Mouse (Mus musculus) liver (tissue): ENCODE data around the gene Synm.

Source experiments
- DNase-seq: peaks from one replicate; pipeline ENCODE4 v3.0.0-alpha.2; 2020; ENCODE audit warnings: mixed read lengths

Gene Synm

DNA sequence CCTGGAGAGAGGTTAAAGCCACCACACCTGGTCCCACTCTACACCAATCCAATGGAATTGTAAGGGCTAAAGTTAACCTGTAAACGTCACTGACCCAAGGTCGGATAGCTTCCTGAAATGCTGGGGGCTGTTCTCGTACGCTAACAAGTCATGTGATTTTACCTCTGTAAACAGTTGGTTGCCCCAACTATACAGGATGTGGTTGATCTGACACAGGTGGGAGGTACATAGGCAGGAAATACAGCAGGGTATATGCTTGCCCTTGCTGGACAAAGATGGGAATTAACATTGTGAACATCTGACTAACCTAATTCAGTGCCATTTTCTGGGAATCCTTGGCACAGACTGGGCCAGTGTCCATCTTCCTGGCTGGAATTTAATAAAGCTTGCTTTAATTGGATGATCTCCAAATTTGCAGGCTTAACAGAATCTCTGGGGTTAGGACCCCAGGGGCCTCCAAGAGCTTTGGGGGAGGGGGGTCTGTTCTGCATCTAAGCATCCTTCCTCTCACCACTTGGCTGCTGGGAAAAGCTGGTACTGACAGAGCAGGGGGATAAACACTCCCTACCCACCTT, 11.7 kb downstream of the Synm start:
- no peak for DNase-seq

DNA sequence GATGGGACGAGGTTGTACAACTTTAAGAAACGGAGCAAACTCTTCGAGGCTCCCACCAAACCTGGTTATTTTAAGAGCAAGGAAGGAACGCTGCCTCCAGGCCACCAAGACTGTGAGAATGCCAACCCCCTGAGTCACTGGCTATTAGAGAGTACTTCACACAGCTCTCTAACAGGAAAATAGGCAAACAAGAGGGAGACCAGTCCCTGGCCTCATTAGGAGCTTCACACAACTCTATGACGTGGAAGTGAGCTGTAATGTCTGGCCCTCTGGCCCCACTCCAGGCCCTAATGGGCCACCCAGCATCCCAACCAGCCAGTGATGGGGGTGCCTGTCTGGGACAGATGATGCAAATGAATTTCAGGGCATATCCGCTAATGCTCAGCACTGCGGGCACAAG, 17.8 kb downstream of the Synm start:
- DNase-seq: no peak

DNA sequence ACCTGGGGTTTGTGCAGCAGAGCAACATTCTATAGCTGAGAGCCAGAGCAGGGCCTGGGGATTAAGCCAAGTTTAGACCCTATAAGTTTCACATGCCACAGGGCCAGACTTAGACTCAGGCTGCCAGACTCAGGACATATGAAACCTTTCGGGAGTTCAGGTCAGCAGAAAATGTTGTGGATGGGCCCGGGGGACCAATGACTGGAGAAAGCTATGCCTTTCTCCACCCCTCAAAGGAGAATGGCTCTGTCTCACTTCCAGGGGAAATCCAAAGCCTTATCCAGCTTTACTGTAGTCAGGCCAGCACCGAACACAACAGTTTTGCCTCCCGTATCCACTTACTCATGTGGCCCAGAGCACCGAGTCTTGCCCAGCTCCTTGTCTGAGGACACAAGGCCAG, 18.7 kb downstream of the Synm start:
- DNase-seq: no peak

DNA sequence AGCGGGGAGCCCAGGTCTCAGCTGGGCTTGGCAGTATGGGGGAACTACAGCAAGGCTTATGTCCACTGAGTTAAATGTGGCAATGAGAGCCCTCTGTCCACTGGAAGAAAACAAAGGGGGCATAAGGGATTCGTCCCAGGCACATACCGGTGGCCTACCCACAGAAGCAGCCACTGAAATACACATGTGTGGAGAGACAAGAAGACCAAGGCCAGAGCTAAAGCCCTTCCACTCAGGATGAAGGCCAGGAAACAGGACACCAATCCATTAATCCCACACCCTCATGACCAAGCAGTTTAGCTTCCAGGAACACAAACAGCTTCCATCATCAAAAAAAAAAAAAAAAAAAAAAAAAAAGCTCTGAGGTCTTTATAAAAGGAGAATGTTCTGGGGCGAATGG, 19.2 kb downstream of the Synm start:
- no peak for DNase-seq

DNA sequence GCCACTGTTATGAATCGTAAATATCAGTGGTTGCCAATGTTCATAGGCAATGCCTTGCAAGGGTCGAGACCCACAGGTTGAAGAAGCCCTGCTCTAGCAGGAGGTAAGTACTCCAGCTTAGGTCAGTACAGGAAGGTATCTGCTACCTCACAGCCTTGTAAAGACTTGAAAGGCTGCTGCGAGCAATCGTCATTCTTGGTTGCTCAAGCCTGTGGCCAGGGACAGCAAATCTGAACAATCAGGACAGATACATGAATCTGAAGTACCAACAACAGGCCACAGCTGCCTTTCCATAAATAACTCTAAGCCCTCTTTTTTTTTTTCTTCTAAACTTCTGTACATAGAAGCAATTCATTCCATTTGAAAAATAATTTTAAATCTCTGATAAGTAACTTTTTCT, 27.3 kb downstream of the Synm start:
- DNase-seq: no peak

DNA sequence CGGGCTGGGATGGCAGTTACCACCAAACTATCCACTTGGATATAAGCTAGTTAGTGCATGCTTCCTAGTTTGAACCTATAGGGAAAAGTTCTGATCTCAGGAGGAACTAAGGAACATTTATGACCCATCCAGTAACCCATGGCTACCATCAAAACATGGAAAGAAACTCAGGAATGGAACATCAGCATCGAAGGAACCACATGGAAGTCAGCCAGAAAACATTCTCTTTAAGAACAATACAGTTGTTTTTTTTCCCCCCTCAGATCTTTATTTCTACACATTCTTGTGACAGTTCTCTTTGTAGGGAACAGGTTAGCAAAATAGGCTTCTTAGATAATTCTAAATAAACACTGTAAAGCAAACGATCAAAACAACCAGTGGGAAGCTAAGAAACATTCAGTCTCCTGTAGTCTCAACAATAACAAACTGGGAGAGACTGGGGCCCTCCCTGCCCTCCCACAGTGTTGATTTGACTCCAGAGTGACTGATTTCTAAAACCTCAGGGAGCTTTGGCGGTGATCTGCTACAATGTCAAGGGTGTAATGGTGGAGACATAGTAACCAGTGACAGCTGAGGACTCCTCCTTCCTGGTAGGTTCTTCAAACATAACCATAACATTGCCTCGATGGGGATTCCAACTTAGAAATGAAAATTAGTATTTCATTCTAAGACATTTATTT, 29.0 kb downstream of the Synm start:
- DNase-seq: no peak

DNA sequence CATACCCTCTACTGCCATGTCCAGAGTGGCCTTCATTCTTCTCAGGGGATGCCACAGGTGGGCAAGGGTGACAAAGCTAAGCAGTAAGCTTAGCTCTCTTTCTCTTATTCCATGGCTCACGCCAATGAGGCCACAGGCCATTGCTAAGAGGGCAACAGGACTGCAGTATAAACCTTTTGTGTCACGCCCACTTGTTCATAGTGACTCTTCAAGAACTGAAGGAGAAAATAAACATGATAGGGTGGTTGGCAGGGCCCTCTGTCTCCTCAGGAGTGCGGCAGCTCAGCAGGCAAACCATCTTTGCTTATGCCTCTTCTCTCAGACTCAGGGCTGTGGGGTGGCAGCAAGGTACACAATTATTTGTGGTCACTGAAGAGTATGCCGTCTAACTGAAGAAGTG, 30.7 kb downstream of the Synm start:
- no peak for DNase-seq

DNA sequence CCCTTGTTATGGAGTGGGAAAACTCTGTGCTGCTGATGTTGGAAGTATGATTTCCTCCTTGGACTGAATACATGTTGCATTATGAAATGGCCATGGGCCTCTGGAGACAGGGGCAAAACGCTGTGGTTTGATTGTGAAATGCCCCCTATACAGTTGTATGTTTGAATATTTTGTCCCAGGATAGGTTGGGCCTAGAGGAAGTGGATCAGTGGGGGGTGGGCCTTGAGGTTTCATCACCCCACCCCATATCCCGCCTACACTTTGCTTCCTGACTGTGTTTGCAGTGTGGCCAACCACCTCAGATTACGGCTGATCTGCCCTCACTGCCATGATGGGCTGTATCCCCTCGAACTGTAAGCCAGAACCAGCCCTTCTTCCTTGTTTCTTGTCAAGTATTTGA, 31.3 kb downstream of the Synm start:
- DNase-seq: no peak

DNA sequence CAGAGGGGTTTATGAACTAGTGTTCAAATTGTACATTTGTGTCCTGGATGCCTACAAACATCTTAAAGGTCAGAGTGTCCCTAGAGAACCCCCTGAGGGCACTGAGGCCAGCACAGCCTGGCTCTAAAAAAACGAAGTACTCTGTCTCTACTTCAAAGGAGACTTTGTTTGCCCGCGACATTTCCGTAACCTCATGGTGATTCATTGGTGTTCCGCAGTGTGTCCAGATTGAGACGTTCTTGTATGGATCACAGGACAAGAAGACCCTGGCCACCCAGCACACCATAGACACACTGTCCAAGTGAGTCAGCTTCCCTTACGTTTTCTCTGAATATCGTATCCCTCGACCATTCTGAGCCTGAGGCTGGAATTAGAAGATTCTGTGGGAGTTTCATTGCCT, 34.5 kb downstream of the Synm start:
- DNase-seq: no peak

DNA sequence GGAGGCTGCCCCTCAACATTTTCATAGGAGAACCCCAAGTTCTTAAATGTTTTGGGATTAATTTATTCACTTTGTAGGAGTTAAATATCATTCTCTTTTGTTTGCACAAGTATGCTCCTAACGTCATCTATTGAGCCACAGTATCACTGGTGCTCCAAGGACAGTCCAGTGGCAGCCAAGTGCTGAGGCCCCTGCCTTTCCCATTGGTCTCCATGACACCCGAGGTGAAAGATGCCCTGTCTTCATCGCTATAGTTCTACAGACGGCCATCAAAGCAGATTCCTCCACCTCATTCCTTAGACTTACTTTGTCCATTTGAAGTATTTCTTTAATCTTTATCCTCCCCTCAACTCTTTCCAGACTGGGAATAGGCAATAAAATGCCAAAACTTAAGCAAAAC, 35.0 kb downstream of the Synm start:
- DNase-seq: no peak

DNA sequence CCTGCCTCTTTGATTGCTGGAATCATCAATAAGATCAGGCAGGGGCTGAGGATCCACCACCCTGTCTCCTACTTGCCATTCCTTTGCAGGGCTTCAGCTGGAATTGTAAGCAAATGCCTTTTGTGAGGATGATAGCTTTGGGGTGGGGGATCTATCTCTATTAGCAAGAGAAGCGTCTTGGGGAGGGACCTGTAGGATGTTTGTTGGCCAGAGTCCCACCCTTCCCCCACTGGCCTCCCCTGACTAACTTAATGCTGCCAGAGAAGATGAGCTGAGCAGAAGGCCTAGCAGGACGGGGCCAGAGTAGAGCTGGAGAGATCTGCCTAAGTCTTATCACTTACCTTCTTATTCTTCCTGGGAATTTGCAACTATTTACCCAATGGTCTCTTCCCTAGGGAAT, 37.4 kb downstream of the Synm start:
- DNase-seq: no peak

DNA sequence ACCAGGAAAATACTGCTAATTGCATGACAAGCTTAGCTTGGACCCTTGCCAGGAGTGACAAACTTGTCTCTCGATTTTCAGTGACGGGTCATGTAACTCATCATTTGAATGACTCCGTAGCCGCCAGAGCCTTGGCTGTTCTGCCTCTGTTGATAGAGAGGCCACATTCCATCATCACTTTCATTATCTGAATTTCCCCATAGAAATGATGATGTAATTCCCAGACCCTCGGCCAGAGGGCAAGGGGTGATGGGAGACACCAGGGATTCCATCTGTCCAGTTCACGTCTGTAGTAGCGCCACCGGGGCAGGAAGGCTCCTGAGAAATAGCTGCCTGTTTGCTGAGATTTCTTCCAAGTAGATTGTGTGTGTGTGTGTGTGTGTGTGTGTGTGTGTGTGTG, 40.7 kb downstream of the Synm start:
- no peak for DNase-seq

DNA sequence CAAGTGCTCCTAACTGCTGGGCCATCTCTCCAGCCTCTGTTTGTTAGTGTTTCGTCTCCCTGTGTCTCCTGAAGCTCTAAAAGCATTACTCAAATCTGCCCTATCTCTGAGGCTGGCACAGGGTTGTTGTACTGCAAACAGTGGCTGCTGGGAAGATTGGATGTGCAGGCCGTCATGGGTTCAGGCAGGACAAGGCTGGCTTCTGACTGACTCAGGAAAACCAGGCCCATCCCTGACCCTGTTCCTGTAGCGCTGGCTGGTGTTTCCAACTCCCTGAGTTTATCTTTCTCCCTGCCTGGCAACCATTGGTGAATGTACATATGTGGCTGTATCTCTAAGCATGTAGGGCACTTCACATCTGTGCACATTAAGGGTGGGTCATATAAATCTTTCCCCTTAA, 42.0 kb downstream of the Synm start:
- no peak for DNase-seq

DNA sequence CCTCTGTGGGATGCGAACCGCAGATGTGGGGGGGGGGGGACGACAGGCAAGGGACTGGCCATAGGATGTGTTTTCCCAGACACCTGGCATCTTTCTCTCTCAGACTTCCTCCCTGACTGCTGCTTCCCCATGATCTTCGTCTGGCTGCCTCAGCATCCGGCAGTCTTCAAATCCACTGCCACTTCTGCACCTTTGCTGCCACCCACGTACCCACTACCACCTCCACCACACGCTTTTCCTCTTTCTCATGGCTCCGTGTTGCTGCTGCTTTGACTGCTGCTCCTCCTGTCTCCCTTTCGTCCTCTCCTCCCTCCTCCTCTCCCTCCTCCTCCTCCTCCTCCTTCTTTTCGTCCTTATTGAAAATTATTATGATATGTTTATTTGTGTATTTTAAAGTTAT, 42.6 kb downstream of the Synm start:
- no peak for DNase-seq

DNA sequence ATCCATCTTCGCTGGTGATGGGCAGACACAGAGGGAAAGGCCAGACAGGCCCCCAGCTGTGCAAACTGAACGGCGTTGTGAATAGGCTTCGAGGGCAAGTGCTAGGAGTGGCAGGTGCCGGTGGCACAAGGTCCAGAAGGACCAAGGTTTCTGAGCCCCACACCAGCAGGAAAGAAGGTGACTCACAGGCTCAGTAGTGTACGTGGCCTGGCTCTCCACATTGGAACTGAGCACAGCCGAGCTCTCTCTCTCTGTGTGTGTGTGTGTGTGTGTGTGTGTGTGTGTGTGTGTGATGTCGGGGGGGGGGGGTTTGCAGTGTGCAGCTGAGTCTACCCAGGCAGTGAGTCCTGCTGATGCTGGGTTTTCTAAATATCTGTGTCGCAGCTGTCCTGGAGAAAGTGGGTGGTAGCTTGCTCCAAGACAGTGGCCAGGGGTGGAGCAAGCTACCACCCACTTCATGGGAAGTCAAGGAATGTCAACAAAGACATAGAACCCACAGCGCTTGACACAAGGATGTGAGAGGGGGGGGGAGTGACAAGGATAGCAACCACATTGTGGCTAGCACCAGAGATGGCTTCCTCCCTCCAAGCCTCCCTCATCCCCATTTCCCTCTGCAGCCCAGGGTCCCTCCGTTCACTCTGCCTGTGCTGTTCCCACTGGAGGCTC, 43.2 kb downstream of the Synm start:
- no peak for DNase-seq

DNA sequence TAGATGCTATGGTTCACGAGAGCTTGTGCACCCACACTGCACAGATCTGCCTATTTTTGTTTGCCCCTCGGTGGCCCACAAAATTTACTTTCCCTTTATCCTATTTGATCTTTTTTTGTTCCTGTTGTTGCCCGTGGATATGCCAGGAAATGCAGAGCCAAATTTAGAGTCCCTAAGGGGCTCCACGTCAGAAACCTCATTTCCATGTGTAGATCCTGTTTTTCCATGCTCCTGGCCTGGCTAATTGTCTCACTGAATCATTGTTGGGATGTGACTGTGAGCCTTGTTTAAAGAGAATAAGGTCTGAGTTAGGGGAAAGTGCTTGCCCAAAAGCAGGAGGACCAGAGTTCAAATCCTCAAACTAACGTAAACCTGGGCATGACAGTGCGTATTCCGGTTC, 44.4 kb downstream of the Synm start:
- DNase-seq: no peak

DNA sequence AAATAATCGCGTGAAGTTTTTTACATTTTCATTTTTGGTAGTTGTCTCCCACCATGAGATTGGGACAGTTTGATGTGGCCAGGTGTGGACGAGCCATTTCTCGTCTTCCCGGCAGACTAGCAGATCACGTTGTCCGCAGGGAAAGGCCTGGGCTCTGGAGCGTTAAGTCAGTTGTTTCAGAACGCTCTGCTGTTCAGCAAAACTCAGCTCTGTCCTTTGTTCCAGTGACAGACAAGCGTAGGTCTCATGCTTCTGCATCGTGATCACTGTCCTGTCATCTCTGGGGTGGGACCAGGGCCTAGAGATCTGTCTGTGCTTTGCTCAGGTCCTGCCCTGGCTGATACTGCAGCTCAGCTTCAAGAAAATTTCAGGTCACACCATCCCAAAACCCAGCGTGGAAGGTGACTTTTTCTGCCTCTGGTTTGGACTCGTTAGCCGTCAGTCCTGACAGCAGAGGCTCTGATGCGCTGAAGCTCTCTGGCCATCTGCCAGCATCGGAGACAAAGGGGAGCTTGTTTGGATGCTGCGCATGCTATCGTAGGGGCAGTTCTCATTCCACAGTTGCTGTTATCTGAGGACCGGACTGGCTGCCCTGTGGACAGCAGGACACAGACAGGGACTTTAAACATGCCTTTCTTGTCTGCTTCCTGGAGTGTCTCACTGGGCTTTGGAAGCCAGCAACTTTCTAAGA, 45.6 kb downstream of the Synm start:
- DNase-seq: peak; percentile 25

DNA sequence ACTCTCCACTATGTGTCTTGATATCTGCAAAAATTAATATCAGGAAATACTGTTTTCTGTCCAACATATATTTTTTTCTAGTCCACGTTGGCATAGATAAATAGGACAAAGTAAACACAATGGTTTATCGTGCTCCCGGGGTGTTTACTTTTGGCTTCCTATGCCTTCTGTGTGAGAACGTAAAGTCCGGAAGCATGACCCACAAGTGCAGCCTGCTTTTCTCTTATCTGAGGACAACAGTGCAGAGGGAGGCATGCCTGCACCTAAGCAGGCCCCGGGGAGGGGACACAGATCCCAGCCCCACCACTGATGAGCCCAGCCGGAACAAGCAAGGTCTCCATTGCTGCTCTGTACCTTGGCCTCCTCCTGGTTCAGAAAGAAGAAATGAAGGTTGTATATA, 49.3 kb downstream of the Synm start:
- DNase-seq: peak; percentile 59

DNA sequence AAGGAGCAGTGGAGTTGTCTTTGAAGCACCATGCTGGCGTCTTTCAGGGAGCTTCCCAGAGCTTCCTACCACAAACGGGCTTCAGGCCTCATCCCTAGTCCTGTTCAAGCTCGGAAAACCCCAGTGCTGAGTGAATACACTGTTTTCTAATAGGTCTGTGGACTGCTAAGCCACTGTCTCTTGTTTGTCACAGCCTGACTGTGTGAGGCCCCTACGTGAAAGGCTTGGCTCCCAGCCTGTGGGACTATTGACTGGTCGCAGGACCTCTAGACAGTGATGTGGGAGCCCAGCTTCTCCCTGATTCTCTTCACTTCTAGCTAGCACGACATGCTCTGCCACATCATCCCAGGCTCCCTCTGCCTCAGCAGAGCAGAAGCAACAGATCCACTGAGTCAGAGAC, 51.4 kb downstream of the Synm start:
- no peak for DNase-seq

DNA sequence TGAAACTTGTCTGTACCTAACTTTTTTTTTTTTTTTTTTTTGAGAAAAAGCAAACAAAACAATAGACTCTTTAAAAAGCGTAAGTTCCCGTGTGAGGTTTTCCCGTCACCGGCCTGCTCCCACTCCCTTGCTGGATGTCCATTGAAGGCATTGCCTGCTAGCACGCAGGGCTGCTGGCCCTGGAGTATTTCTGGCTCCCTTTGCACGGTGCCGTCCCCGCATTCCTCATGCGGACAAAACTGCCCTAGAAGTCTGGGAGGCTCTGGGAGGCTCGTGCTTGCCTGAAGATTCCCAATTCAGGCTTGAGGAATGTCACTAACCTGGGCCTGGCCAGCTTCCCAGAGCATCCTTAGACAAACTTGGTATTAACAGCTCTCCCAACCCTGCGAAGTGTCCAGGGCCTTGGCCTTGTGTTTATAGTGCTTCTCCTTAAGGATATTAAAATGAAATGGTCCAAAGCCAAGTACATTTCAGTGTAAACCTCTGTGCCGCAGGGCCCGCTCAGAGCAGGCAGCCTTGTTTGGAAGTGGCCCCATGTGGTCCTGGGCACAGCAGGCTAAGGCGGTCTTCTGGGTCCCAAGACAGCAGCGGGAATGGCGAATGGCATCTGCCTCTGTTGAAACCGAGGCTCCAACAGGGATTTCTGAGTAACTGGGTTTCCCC, 58.2 kb downstream of the Synm start:
- no peak for DNase-seq

DNA sequence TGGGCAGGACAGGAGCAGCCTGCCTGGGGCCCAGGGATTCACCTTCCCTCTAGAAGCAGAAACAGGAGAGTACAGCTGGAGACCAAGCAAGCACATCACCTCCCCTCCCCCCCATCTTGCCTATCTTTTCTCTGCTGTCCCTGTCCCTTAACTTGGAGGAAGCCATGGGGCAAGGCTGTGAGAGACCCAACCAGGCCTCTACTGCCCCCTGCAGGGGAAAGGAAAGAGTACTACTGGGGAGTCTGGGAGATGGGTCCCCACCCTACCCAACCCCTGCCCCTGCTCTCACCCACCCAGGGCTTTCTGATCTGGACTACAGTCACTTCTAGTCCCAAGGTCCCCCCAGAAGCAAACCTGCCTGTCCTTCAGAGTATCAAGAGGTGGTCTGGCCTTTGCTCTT, 58.7 kb downstream of the Synm start:
- peak; percentile 33 for DNase-seq

DNA sequence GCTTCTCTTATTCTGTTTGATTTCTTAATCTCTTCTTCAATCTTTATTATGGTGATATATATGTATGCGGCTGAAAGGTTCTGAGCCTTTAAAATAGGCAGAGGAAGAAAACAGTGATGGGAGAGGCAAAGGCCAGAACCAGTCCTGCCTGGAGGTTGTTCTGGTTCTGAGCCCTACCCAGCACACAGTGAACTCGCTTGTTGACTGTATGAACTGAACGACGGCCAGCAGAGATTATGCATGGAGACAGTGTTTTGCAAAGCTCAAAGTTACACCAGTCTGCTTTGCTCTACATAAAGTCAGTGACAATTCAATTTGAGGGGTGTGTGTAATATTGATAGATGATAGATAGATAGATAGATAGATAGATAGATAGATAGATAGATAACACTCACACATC, 60.2 kb downstream of the Synm start:
- DNase-seq: no peak

DNA sequence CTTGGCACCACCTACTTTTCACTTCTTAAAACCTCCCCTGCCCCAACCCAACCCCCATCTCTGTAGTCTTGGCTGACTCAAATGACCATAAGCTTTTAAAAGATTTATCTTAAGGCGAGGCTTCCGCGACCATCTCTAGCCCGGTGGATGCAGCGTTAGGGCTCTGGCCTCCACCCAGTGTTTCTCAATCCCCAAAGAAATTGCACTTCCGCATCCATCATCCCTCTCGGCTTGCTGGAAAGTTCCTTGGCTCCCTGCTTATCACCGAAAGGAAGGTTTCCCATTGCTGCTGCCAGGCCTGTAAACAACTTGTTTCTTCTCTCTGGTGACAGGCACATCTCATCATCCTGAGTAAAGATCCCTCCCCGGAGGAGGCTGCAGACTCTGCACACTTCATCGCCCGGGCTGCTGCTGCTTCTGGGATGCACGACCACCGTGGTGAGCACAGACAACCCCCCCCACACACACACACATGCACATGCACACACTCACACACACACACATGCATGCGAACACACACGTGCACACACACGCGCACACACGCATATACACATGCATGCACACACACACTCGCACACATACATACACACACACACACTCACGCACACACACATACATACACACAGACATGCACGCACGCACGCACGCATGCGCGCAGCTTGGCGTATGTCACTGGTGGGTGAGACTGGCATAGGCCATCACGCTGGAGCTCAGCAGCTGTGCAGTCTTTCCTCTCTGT, 61.5 kb downstream of the Synm start:
- DNase-seq: no peak
